Mouse (Mus musculus): ENCODE results near the gene Gm10490.

Gene Gm10490

GRCm38 (mm10) chrX:7909242-7909641 lies at the start of gene Gm10490:
Gene Gm10490 (plus strand): TSS chrX:7909542.
- 97% methylated on average over 4 of the region's 4 CpGs for WGBS

GRCm38 (mm10) chrX:7863181-7863580 lies 46.2 kb upstream of the Gm10490 start:
- WGBS: 47% methylated on average over 1 of the region's 1 CpGs

GRCm38 (mm10) chrX:7864551-7864950 lies 44.8 kb upstream of the Gm10490 start:
- 72% methylated on average over 3 of the region's 3 CpGs for WGBS

GRCm38 (mm10) chrX:7865343-7865742 lies 44.0 kb upstream of the Gm10490 start:
- WGBS: 71% methylated on average over 2 of the region's 2 CpGs

- WGBS: 65% methylated on average over 2 of the region's 2 CpGs
Observed at GRCm38 (mm10) chrX:7865786-7866185, 43.6 kb upstream of the Gm10490 start.

- WGBS: 93% methylated on average over 1 of the region's 1 CpGs
Observed at GRCm38 (mm10) chrX:7867141-7867540, 42.2 kb upstream of the Gm10490 start.

- WGBS: 35% methylated on average over 2 of the region's 2 CpGs
Observed at GRCm38 (mm10) chrX:7868506-7868905, 40.8 kb upstream of the Gm10490 start.

GRCm38 (mm10) chrX:7869826-7870225 lies 39.5 kb upstream of the Gm10490 start:
- WGBS: 56% methylated on average over 3 of the region's 3 CpGs

GRCm38 (mm10) chrX:7878007-7878419 lies 31.3 kb upstream of the Gm10490 start, which contains the start of gene Pim2:
Gene Pim2 (plus strand): TSS chrX:7878262.
- WGBS: 2% methylated on average over 38 of the region's 38 CpGs

- WGBS: 5% methylated on average over 21 of the region's 21 CpGs
Observed at GRCm38 (mm10) chrX:7878495-7878894, 30.8 kb upstream of the Gm10490 start.

- WGBS: 3% methylated on average over 11 of the region's 11 CpGs
Observed at GRCm38 (mm10) chrX:7879819-7880218, 29.5 kb upstream of the Gm10490 start.

- 2% methylated on average over 49 of the region's 49 CpGs for WGBS
Observed at GRCm38 (mm10) chrX:7883841-7884567, 25.3 kb upstream of the Gm10490 start, which contains the start of gene Slc35a2. Gene Slc35a2 (plus strand): TSS chrX:7884028.

- WGBS: 9% methylated on average over 13 of the region's 13 CpGs
Observed at GRCm38 (mm10) chrX:7898211-7898610, 11.1 kb upstream of the Gm10490 start.

- 1% methylated on average over 62 of the region's 62 CpGs for WGBS
Observed at GRCm38 (mm10) chrX:7898880-7899874, 10.2 kb upstream of the Gm10490 start, which contains the start of the genes Pqbp1 and Timm17b. Gene Pqbp1 (minus strand): TSS chrX:7899269. Gene Timm17b (plus strand): TSS chrX:7899357.

- 98% methylated on average over 5 of the region's 5 CpGs for WGBS
Observed at GRCm38 (mm10) chrX:7904441-7904840, 4.9 kb upstream of the Gm10490 start.

GRCm38 (mm10) chrX:7907735-7908134 lies 1.6 kb upstream of the Gm10490 start, which contains the start of gene Gm10491:
Gene Gm10491 (minus strand): TSS chrX:7907835.
- 90% methylated on average over 5 of the region's 5 CpGs for WGBS

- whole genome bisulfite sequencing: 49% methylated on average over 6 of the region's 6 CpGs
Observed at GRCm38 (mm10) chrX:7910473-7910872, 1.1 kb downstream of the Gm10490 start.

GRCm38 (mm10) chrX:7915669-7916068 lies 6.3 kb downstream of the Gm10490 start:
- WGBS: 17% methylated on average over 3 of the region's 3 CpGs

GRCm38 (mm10) chrX:7917960-7918359 lies 8.6 kb downstream of the Gm10490 start:
- 78% methylated on average over 6 of the region's 6 CpGs for WGBS

- WGBS: 8% methylated on average over 39 of the region's 40 CpGs
Observed at GRCm38 (mm10) chrX:7919601-7920383, 10.4 kb downstream of the Gm10490 start, which contains the start of gene Pcsk1n. Gene Pcsk1n (plus strand): TSS chrX:7919822.

GRCm38 (mm10) chrX:7922032-7922431 lies 12.7 kb downstream of the Gm10490 start:
- 10% methylated on average over 44 of the region's 48 CpGs for WGBS
